Mouse (Mus musculus) CH12.LX (cell line): ENCODE data around the gene Brd2.

ENCODE experiments used
- CTCF ChIP-seq, 2 experiments: IDR thresholded peaks in 1 of 2; conservative IDR thresholded peaks in 1 of 2; 2 replicates each; pipeline ENCODE4 v1.5.1; 2011 to 2012; ENCODE audit warnings: low read depth in 2 of 2, low read length in 2 of 2, improper control_type of control experiment in 1 of 2, inconsistent platforms in 1 of 2, mild to moderate bottlenecking in 1 of 2, moderate library complexity in 1 of 2
- HCFC1 ChIP-seq: IDR thresholded peaks from 2 replicates; pipeline ENCODE4 v1.6.1; 2012; ENCODE audit warnings: low read depth, mild to moderate bottlenecking, inconsistent platforms, low read length, improper control_type of control experiment
- MAX ChIP-seq: IDR thresholded peaks from 2 replicates; pipeline ENCODE4 v1.6.1; 2011; ENCODE audit warnings: low read length, improper control_type of control experiment
- NELFE ChIP-seq: IDR thresholded peaks from 2 replicates; pipeline ENCODE4 v1.6.1; 2011; ENCODE audit warnings: low read depth, low read length, improper control_type of control experiment
- RAD21 ChIP-seq: IDR thresholded peaks from 2 replicates; pipeline ENCODE4 v1.6.1; 2011; ENCODE audit warnings: low read depth, mild to moderate bottlenecking, low read length, improper control_type of control experiment, moderate library complexity
- ZMIZ1 ChIP-seq: IDR thresholded peaks from 2 replicates; pipeline ENCODE4 v1.6.1; 2012; ENCODE audit warnings: low read depth, mild to moderate bottlenecking, inconsistent platforms, low read length, improper control_type of control experiment

DNA sequence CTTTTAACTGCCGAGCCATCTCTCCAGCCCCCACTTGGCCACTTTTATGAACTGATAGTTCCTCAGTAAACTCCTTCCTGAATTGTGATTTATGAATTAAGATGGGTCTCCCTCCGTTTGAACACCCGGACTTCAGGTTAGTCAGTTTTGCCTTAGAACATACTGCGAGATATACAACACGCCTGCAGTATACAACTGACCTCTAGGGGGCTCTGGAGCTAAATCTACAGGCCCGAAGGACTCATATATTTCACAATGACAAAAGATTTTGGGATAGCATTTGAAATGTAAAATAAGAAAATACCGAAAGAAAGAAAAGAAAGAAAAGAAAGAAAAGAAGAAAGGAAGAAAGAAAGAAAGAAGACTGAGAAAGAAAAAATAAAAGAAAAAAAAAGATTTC, 47.2 kb downstream of the Brd2 start:
- TF ChIP-seq RAD21 (peak; percentile 45), NELFE (no peak), ZMIZ1 (no peak), CTCF (conservative IDR thresholded peaks at IDR 0.05 in 1 of 2, IDR thresholded peaks at IDR 0.05 in 1 of 2; ENCODE audit: low read depth in 2 of 2, low read length in 2 of 2) (peak; percentile 59 to 79; a peak in 3 of 4 replicates), HCFC1 (no peak), MAX (no peak)
